Mouse (Mus musculus) erythroblast, embryonic 14.5 days (primary cell): ENCODE results near the gene Islr. TPM values are rescaled to one million over a fixed set of nuclear protein-coding genes. Genes with fewer than 3 reads are reported as not detected.

Experiments used
- H3K27me3 ChIP-seq: 2 replicates; pipeline ENCODE4 v1.6.1; 2012; ENCODE audit warnings: inconsistent platforms; ENCODE audit not compliant: control insufficient read depth
- H3K36me3 ChIP-seq: 2 replicates; pipeline ENCODE4 v1.6.1; 2012; ENCODE audit warnings: mild to moderate bottlenecking, inconsistent platforms; ENCODE audit not compliant: control insufficient read depth
- H3K4me1 ChIP-seq: 2 replicates; pipeline ENCODE4 v1.6.1; 2012; ENCODE audit warnings: inconsistent platforms; ENCODE audit not compliant: control insufficient read depth
- H3K4me3 ChIP-seq: replicated peaks from 2 replicates; pipeline ENCODE3; 2012; ENCODE audit warnings: moderate library complexity, mild to moderate bottlenecking, inconsistent platforms
- H3K9me3 ChIP-seq: 2 replicates; pipeline ENCODE4 v1.6.1; 2012; ENCODE audit warnings: low read length, inconsistent platforms, mixed read lengths; ENCODE audit not compliant: control insufficient read depth
- GATA1 ChIP-seq: IDR thresholded peaks from 2 replicates; pipeline ENCODE4 v1.6.1; 2012; ENCODE audit warnings: low read length, inconsistent platforms, mixed read lengths
- TAL1 ChIP-seq: IDR thresholded peaks from 3 replicates; pipeline ENCODE4 v1.6.1; 2012; ENCODE audit warnings: low read length, inconsistent platforms, mixed read lengths
- polyA plus RNA-seq: library from polyadenylated mRNA; stranded (reverse); fragments of >175 nt; gene quantifications from 2 replicates; pipeline ENCODE4 v1.2.3, GENCODE M21; 2012

Islr gene
- polyA plus RNA-seq, 1 experiment = not detected

GRCm38 (mm10) chr9:58145417-58145816, 58.7 kb downstream of the Islr start:
- Histone ChIP-seq H3K4me3 (no peak overlapping the region), H3K4me1 (no peaks in the 10 kb centered on the region), H3K36me3 (no peaks in the 10 kb centered on the region), H3K9me3 (no peaks in the 10 kb centered on the region), H3K27me3 (no peaks in the 10 kb centered on the region; the same call in 1 of the 2 replicates)
- TF ChIP-seq TAL1 (no peak), GATA1 (no peak)

- H3K4me3 ChIP-seq = no peak overlapping the region
- TF ChIP-seq GATA1 = no peak
- no peak for TF ChIP-seq TAL1
- H3K36me3 ChIP-seq = no peaks in the 10 kb centered on the region
- peaks cover 2% of the 10 kb centered on the region; the same call in 1 of the 2 replicates for H3K27me3 ChIP-seq
- H3K9me3 ChIP-seq = no peaks in the 10 kb centered on the region
- H3K4me1 ChIP-seq = no peaks in the 10 kb centered on the region
These were observed 59.4 kb downstream of the Islr start for GRCm38 (mm10) chr9:58144664-58145063.

GRCm38 (mm10) chr9:58143419-58143818, 60.7 kb downstream of the Islr start:
- no peak for TF ChIP-seq GATA1
- no peak for TF ChIP-seq TAL1
- Histone ChIP-seq H3K36me3 (no peaks in the 10 kb centered on the region), H3K9me3 (no peaks in the 10 kb centered on the region), H3K4me3 (no peak overlapping the region), H3K4me1 (no peaks in the 10 kb centered on the region), H3K27me3 (peaks cover 2% of the 10 kb centered on the region; the same call in 1 of the 2 replicates)

- Histone ChIP-seq H3K9me3 (no peaks in the 10 kb centered on the region), H3K27me3 (peaks cover 9% of the 10 kb centered on the region), H3K36me3 (no peaks in the 10 kb centered on the region), H3K4me1 (no peaks in the 10 kb centered on the region), H3K4me3 (no peak overlapping the region)
- TF ChIP-seq TAL1 = no peak
- no peak for TF ChIP-seq GATA1
These were observed 64.2 kb downstream of the Islr start for GRCm38 (mm10) chr9:58139947-58140346.

- TF ChIP-seq GATA1 = no peak
- TF ChIP-seq TAL1 = no peak
- Histone ChIP-seq H3K36me3 (no peaks in the 10 kb centered on the region), H3K4me1 (no peaks in the 10 kb centered on the region), H3K27me3 (peaks cover 40% of the 10 kb centered on the region), H3K9me3 (no peaks in the 10 kb centered on the region), H3K4me3 (no peak overlapping the region)
These were observed 68.2 kb downstream of the Islr start for GRCm38 (mm10) chr9:58135921-58136321.

GRCm38 (mm10) chr9:58134906-58135305, 69.2 kb downstream of the Islr start:
- TF ChIP-seq TAL1 (no peak), GATA1 (no peak)
- Histone ChIP-seq H3K4me3 (no peak overlapping the region), H3K27me3 (peaks cover 48% of the 10 kb centered on the region), H3K36me3 (no peaks in the 10 kb centered on the region), H3K9me3 (no peaks in the 10 kb centered on the region), H3K4me1 (no peaks in the 10 kb centered on the region)

- H3K27me3 ChIP-seq = peaks cover 55% of the 10 kb centered on the region
- no peaks in the 10 kb centered on the region for H3K36me3 ChIP-seq
- H3K4me1 ChIP-seq = no peaks in the 10 kb centered on the region
- H3K9me3 ChIP-seq = no peaks in the 10 kb centered on the region
- TF ChIP-seq GATA1 (no peak), TAL1 (no peak)
- no peak overlapping the region for H3K4me3 ChIP-seq
These were observed 69.9 kb downstream of the Islr start for GRCm38 (mm10) chr9:58133893-58134884.

GRCm38 (mm10) chr9:58131735-58132134, 72.4 kb downstream of the Islr start:
- Histone ChIP-seq H3K9me3 (no peaks in the 10 kb centered on the region), H3K4me1 (no peaks in the 10 kb centered on the region), H3K27me3 (peaks cover 65% of the 10 kb centered on the region), H3K36me3 (no peaks in the 10 kb centered on the region), H3K4me3 (no peak overlapping the region)
- TF ChIP-seq GATA1 (no peak), TAL1 (no peak)

- H3K27me3 ChIP-seq = peaks cover 65% of the 10 kb centered on the region
- no peaks in the 10 kb centered on the region for H3K4me1 ChIP-seq
These were observed 73.2 kb downstream of the Islr start for GRCm38 (mm10) chr9:58130909-58131308.

More at GRCm38 (mm10) chr9:58130909-58131308, 73.2 kb downstream of the Islr start:
- no peak for TF ChIP-seq TAL1
- TF ChIP-seq GATA1 = no peak
- H3K9me3 ChIP-seq = no peaks in the 10 kb centered on the region
- no peaks in the 10 kb centered on the region for H3K36me3 ChIP-seq
- H3K4me3 ChIP-seq = no peak overlapping the region
